Mouse (Mus musculus) heart, postnatal 0 days (tissue): ENCODE results near the gene Smc4. TPM values are rescaled to one million over a fixed set of nuclear protein-coding genes. Genes with fewer than 3 reads are reported as not detected.
A peak's percentile ranks its signal among the peaks of the same experiment; 100 is the strongest.

Experiments
- ATAC-seq: fragments of 200-750 bp; cut with Nextera tagmentation; 2 replicates; pipeline ENCODE4 v1.8.0; 2017; ENCODE audit warnings: low read depth, moderate number of reproducible peaks, moderate library complexity; ENCODE audit not compliant: insufficient read depth
- DNase-seq: peaks from one replicate; pipeline ENCODE4 v3.0.0-alpha.2; 2016; ENCODE audit warnings: low spot score
- H3K27ac ChIP-seq: fragments of 300-500 bp; sonication (generic); 2 replicates; pipeline ENCODE4 v1.5.1; 2014; ENCODE audit warnings: low read depth, mild to moderate bottlenecking
- H3K27me3 ChIP-seq: fragments of 300-500 bp; sonication (generic); 2 replicates; pipeline ENCODE4 v1.6.1; 2014; ENCODE audit warnings: low read length, mixed read lengths; ENCODE audit not compliant: control insufficient read depth, insufficient read depth
- H3K36me3 ChIP-seq: fragments of 300-500 bp; sonication (generic); replicated peaks from 2 replicates; pipeline ENCODE4 v1.6.1; 2014; ENCODE audit warnings: low read length, mixed read lengths; ENCODE audit not compliant: control insufficient read depth, insufficient read depth
- H3K4me1 ChIP-seq: fragments of 300-500 bp; sonication (generic); 2 replicates; pipeline ENCODE4 v1.6.1; 2014; ENCODE audit warnings: antibody characterized with exemption; ENCODE audit not compliant: control insufficient read depth, insufficient read depth
- H3K4me2 ChIP-seq: fragments of 300-500 bp; sonication (generic); 2 replicates; pipeline ENCODE4 v1.6.1; 2014; ENCODE audit warnings: low read depth, mild to moderate bottlenecking, low read length, moderate library complexity
- H3K4me3 ChIP-seq: fragments of 300-500 bp; sonication (generic); 2 replicates; pipeline ENCODE4 v1.5.1; 2014; ENCODE audit warnings: low read depth, low read length
- H3K9ac ChIP-seq: fragments of 300-500 bp; sonication (generic); replicated peaks from 2 replicates; pipeline ENCODE4 v1.6.1; 2014; ENCODE audit warnings: low read depth, low read length, mixed read lengths
- H3K9me3 ChIP-seq: fragments of 300-500 bp; sonication (generic); replicated peaks from 2 replicates; pipeline ENCODE4 v1.6.1; 2016; ENCODE audit warnings: low read length; ENCODE audit not compliant: control insufficient read depth
- CTCF ChIP-seq: IDR thresholded peaks from 2 replicates; pipeline ENCODE4 v1.5.1; 2016; ENCODE audit warnings: antibody characterized with exemption, control low read depth, low read depth
- EP300 ChIP-seq: IDR thresholded peaks from 2 replicates; pipeline ENCODE4 v1.6.1; 2016; ENCODE audit warnings: antibody characterized with exemption, low read depth
- WGBS: fragments of 180-500 bp; shearing (Covaris S2); extraction: QIAGEN DNeasy Blood & Tissue Kit; methylation state at CpG from one replicate; pipeline ENCODE4 v1.1.7; 2014; 5-methylcytosine and 5-hydroxymethylcytosine counted together
- polyA plus RNA-seq: library from polyadenylated mRNA; unstranded; fragments of >200 nt; fragmentation: Nextera tagmentation; extraction: Ambion mirVana; gene quantifications from 2 replicates; pipeline ENCODE4 v1.2.1, GENCODE M21; 2015
- total RNA-seq: library from RNA; depleted of rRNA; stranded (reverse); fragments of >200 nt; gene quantifications from 2 replicates; pipeline ENCODE4 v1.2.3, GENCODE M21; 2014; ENCODE audit warnings: low replicate concordance

Gene Smc4
- total and polyA plus RNA-seq, 2 experiments from 2014 or later = 32.8 to 77.1 TPM

- DNase-seq = no peak
- Histone ChIP-seq H3K4me3 (no peak overlapping the region), H3K27me3 (no peaks in the 10 kb centered on the region), H3K9ac (no peak overlapping the region), H3K27ac (no peak overlapping the region), H3K4me1 (no peaks in the 10 kb centered on the region), H3K36me3 (peaks cover 68% of the 10 kb centered on the region), H3K4me2 (no peak overlapping the region), H3K9me3 (no peaks in the 10 kb centered on the region)
- no peak for TF ChIP-seq EP300
- TF ChIP-seq CTCF = no peak
- ATAC-seq = no peak; the same call in 1 of the 2 replicates
- 91% methylated on average over 2 of the region's 2 CpGs for WGBS
Measured at GRCm38 (mm10) chr3:69020285-69020684, 15.7 kb downstream of the Smc4 start.

GRCm38 (mm10) chr3:69020764-69021163 is 16.2 kb downstream of the Smc4 start:
- no peaks in the 10 kb centered on the region for H3K27me3 ChIP-seq
- DNase-seq (no peak), ATAC-seq (no peak)
- no peak overlapping the region for H3K4me2 ChIP-seq
- no peak overlapping the region for H3K27ac ChIP-seq
- peaks cover 73% of the 10 kb centered on the region for H3K36me3 ChIP-seq
- no peak overlapping the region for H3K4me3 ChIP-seq
- no peak for TF ChIP-seq CTCF
- TF ChIP-seq EP300 = no peak
- H3K9me3 ChIP-seq = no peaks in the 10 kb centered on the region
- no peaks in the 10 kb centered on the region for H3K4me1 ChIP-seq
- H3K9ac ChIP-seq = no peak overlapping the region

- H3K4me3 ChIP-seq = no peak overlapping the region
- no peaks in the 10 kb centered on the region for H3K27me3 ChIP-seq
- DNase-seq (no peak), ATAC-seq (no peak)
- no peaks in the 10 kb centered on the region for H3K4me1 ChIP-seq
- 56% methylated on average over 1 of the region's 1 CpGs for WGBS
- TF ChIP-seq EP300 = no peak
- TF ChIP-seq CTCF = peak; percentile 17; the same call in 1 of the 2 replicates
- H3K27ac ChIP-seq = no peak overlapping the region
- H3K4me2 ChIP-seq = no peak overlapping the region
- peaks cover 73% of the 10 kb centered on the region for H3K36me3 ChIP-seq
- no peaks in the 10 kb centered on the region for H3K9me3 ChIP-seq
- no peak overlapping the region for H3K9ac ChIP-seq
Measured at GRCm38 (mm10) chr3:69026133-69026783, 21.7 kb downstream of the Smc4 start.

GRCm38 (mm10) chr3:69040105-69040504 is 35.6 kb downstream of the Smc4 start:
- Histone ChIP-seq H3K4me3 (no peak overlapping the region), H3K27me3 (no peaks in the 10 kb centered on the region), H3K27ac (peak overlapping the region; percentile 51; the same call in 1 of the 2 replicates), H3K9ac (no peak overlapping the region), H3K36me3 (no peaks in the 10 kb centered on the region; the same call in 1 of the 2 replicates), H3K9me3 (no peaks in the 10 kb centered on the region), H3K4me1 (no peaks in the 10 kb centered on the region), H3K4me2 (no peak overlapping the region)
- TF ChIP-seq CTCF (no peak), EP300 (no peak)
- WGBS = 96% methylated on average over 2 of the region's 2 CpGs
- no peak for ATAC-seq
- no peak for DNase-seq

- H3K9me3 ChIP-seq = no peaks in the 10 kb centered on the region
- ATAC-seq (no peak), DNase-seq (no peak)
- no peak overlapping the region for H3K27ac ChIP-seq
- no peak for TF ChIP-seq CTCF
- TF ChIP-seq EP300 = no peak
- peak overlapping the region; percentile 4; the same call in 1 of the 2 replicates for H3K4me3 ChIP-seq
- H3K4me1 ChIP-seq = no peaks in the 10 kb centered on the region
- H3K4me2 ChIP-seq = peak overlapping the region; percentile 36
- no peaks in the 10 kb centered on the region for H3K36me3 ChIP-seq
- H3K27me3 ChIP-seq = no peaks in the 10 kb centered on the region
- H3K9ac ChIP-seq = no peak overlapping the region
- 59% methylated on average over 5 of the region's 5 CpGs for WGBS
Measured at GRCm38 (mm10) chr3:69041298-69041697, 36.8 kb downstream of the Smc4 start.

GRCm38 (mm10) chr3:69044167-69044591 is 39.6 kb downstream of the Smc4 start:
- WGBS = under 1% methylated on average over 42 of the region's 42 CpGs
- TF ChIP-seq CTCF (no peak), EP300 (no peak)
- peak overlapping the region; percentile 72 for H3K9ac ChIP-seq
- peak; percentile 45 for ATAC-seq
- no peaks in the 10 kb centered on the region for H3K4me1 ChIP-seq
- no peaks in the 10 kb centered on the region for H3K9me3 ChIP-seq
- H3K4me2 ChIP-seq = peak overlapping the region; percentile 62
- DNase-seq = no peak
- no peaks in the 10 kb centered on the region for H3K36me3 ChIP-seq
- peak overlapping the region; percentile 87 for H3K27ac ChIP-seq
- peak overlapping the region; percentile 94 for H3K4me3 ChIP-seq
- H3K27me3 ChIP-seq = no peaks in the 10 kb centered on the region
